Comparison of ENCODE assay signal across 17 mouse cellular contexts in the genomic region with DNA sequence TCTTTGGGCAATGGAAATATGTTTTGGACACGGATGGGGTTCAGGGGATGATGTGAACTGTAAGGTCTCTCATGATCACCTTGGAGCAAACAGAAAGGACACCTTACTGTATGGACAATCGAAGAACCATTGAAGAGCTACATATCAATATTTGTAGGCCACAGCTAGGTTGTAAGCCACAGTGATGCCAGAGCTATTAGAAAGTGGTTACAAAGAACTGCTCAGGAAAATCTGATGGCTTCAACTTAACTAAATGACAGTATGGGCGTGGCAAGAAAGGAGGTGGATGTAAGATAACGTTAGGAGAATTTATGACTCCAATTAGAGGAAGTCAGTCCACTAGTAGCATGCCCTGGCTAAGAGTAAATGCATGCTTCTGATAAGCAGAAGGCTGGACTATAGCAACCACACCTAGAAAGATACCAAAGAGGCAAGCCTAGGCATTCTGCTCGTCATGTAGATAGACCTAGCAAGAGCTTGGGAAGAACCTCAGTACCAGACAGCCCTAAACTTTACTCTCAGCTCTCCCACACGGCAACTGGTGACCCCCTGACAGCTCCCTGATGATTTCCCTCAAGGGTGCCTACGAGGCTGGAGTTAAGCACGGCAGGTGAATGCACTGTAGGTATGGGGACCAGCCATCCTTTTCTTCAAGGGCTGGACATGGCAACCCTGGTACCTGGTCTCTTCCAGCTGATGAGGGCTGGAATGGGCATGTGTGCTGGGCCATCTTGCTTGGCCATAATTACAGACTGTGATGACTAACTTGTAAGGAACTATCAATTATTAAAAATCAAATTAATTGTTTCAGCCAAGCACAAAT.
DNase-seq lines count a peak whose midpoint lies in the region; ATAC-seq and TF ChIP-seq lines count a peak whose summit lies in the region.
"Had no signal": no experiment of that assay in that cellular context is flagged by ENCODE, and none has a peak within 500 bp of the region (broad histone marks: within the 10 kb centered on the region; RNA-seq: fewer than 3 reads in every experiment).

No protein-coding gene starts in this region.

- peaks cover 21 to 24% of the 10 kb centered on the region in 2 experiments for H3K4me1 ChIP-seq in liver, embryonic 14.5 days (replicated peaks; ENCODE audit: control insufficient read depth in 2 of 2, insufficient read depth in 2 of 2, low read length in 1 of 2)
- H3K4me1 ChIP-seq in stomach, postnatal 0 days (replicated peaks; ENCODE audit: control insufficient read depth, insufficient read depth): no peaks in the 10 kb centered on the region
- H3K4me1 ChIP-seq: midbrain, embryonic 12.5 days had no signal

- TF ChIP-seq EP300 in liver, embryonic 14.5 days (IDR thresholded peaks at IDR 0.05; ENCODE audit: low read depth): peak; percentile 77
- TF ChIP-seq EP300 in stomach, postnatal 0 days (optimal IDR thresholded peaks at IDR 0.05): no peak

- no peaks in the 10 kb centered on the region for H3K9me3 ChIP-seq in liver, embryonic 14.5 days (ENCODE audit: control insufficient read depth, low read length)
- no peaks in the 10 kb centered on the region for H3K9me3 ChIP-seq in stomach, postnatal 0 days (ENCODE audit: control insufficient read depth, low read length)
- H3K9me3 ChIP-seq: limb, embryonic 15.5 days; midbrain, embryonic 12.5 days had no signal

- WGBS in liver, embryonic 14.5 days (ENCODE audit: insufficient replicate concordance): 28% methylated on average over 8 of the region's 8 CpGs
- WGBS in stomach, postnatal 0 days: 77% methylated on average over 8 of the region's 8 CpGs

- no peak overlapping the region; a peak in 1 of 4 replicates for H3K4me3 ChIP-seq in liver, embryonic 14.5 days (ENCODE audit: insufficient read depth in 1 of 2, low read depth in 2 of 2, low read length in 2 of 2)
- H3K4me3 ChIP-seq in stomach, postnatal 0 days (ENCODE audit: low read depth, low read length): no peak overlapping the region
- H3K4me3 ChIP-seq: gastrocnemius, adult 2 months; layer of hippocampus, adult 2 months; limb, embryonic 15.5 days; midbrain, embryonic 12.5 days had no signal

- DNase-seq in c-Kit-positive CD71-negative TER-119-negative erythroid progenitor cells, embryonic 14.5 days (ENCODE audit: low read depth): peak; percentile 19
- DNase-seq in liver, embryonic 14.5 days (ENCODE audit: low read depth in 3 of 3, low spot score in 3 of 3): peak; percentile 53 to 76 (median 63)
- DNase-seq in stomach, postnatal 0 days (ENCODE audit: low spot score): no peak
- DNase-seq in layer of hippocampus, postnatal 14 days (ENCODE audit: low spot score in 2 of 2): no peak
- DNase-seq in kidney, adult 11 months: no peak
- DNase-seq in cerebellum, adult 9-10 months: no peak
- DNase-seq: adrenal gland, postnatal 14 days; cerebellum, adult 11 months; cerebellum, postnatal 36 days; gastrocnemius, adult 2 months; right cerebral cortex, adult 18-20 months had no signal

- peak overlapping the region; percentile 70 for H3K27ac ChIP-seq in liver, embryonic 14.5 days
- H3K27ac ChIP-seq in stomach, postnatal 0 days (replicated peaks): no peak overlapping the region
- H3K27ac ChIP-seq: gastrocnemius, adult 2 months; hindbrain, embryonic 14.5 days; layer of hippocampus, adult 2 months; limb, embryonic 15.5 days; midbrain, embryonic 12.5 days had no signal

- H3K4me2 ChIP-seq in liver, embryonic 14.5 days (ENCODE audit: low read depth): peak overlapping the region; percentile 63
- no peak overlapping the region for H3K4me2 ChIP-seq in stomach, postnatal 0 days (replicated peaks; ENCODE audit: low read depth)
- H3K4me2 ChIP-seq: hindbrain, embryonic 14.5 days; limb, embryonic 15.5 days; midbrain, embryonic 12.5 days had no signal

- no peak overlapping the region for H3K9ac ChIP-seq in liver, embryonic 14.5 days (replicated peaks)
- no peak overlapping the region for H3K9ac ChIP-seq in stomach, postnatal 0 days (ENCODE audit: low read length)
- H3K9ac ChIP-seq: hindbrain, embryonic 14.5 days; limb, embryonic 15.5 days; midbrain, embryonic 12.5 days had no signal

- TF ChIP-seq CTCF in liver, embryonic 14.5 days (IDR thresholded peaks at IDR 0.05; ENCODE audit: low read depth): no peak
- TF ChIP-seq CTCF in stomach, postnatal 0 days (IDR thresholded peaks at IDR 0.05; ENCODE audit: low read depth): no peak

- no peaks in the 10 kb centered on the region for H3K36me3 ChIP-seq in liver, embryonic 14.5 days (replicated peaks; ENCODE audit: control insufficient read depth, insufficient read depth, low read depth)
- no peaks in the 10 kb centered on the region for H3K36me3 ChIP-seq in stomach, postnatal 0 days (ENCODE audit: control insufficient read depth, insufficient read depth, low read length)
- H3K36me3 ChIP-seq: limb, embryonic 15.5 days had no signal

- H3K27me3 ChIP-seq in liver, embryonic 14.5 days (ENCODE audit: control insufficient read depth, insufficient read depth, low read length): no peaks in the 10 kb centered on the region
- H3K27me3 ChIP-seq in stomach, postnatal 0 days (ENCODE audit: control insufficient read depth, insufficient read depth, low read length): no peaks in the 10 kb centered on the region
- H3K27me3 ChIP-seq: limb, embryonic 15.5 days had no signal

- peak; percentile 59 to 72 for ATAC-seq in hematopoietic stem cell, adult 5-6 weeks (replicated peaks in 1 of 2; ENCODE audit: insufficient read depth in 1 of 2, low FRiP score in 2 of 2, low TSS enrichment in 1 of 2, low read depth in 1 of 2, poor library complexity in 2 of 2, severe bottlenecking in 2 of 2)
- peak; percentile 98 for ATAC-seq in liver, embryonic 14.5 days (ENCODE audit: insufficient read depth)
- peak; percentile 13; the same call in 1 of the 2 replicates for ATAC-seq in stomach, postnatal 0 days (ENCODE audit: low FRiP score, low TSS enrichment)
- ATAC-seq: forebrain, embryonic 14.5 days had no signal

Comparison
In these comparisons a context has a peak if more than half of its experiments do, and no peak if none do; other contexts are left out.
1. DNase-seq: peak in c-Kit-positive CD71-negative TER-119-negative erythroid progenitor cells, embryonic 14.5 days (single experiment) and liver, embryonic 14.5 days (3 of 3); none in stomach, postnatal 0 days (single experiment), layer of hippocampus, postnatal 14 days (0 of 2), kidney, adult 11 months (single experiment) and cerebellum, adult 9-10 months (single experiment).
2. ATAC-seq: peak in every context shown above with its lines; median percentile 98 in liver, embryonic 14.5 days; 66 in hematopoietic stem cell, adult 5-6 weeks; 13 in stomach, postnatal 0 days.